Mouse (Mus musculus) ES-E14 (cell line): Measurements from ENCODE around the gene Ackr4. TPM values are rescaled to one million over a fixed set of nuclear protein-coding genes. Genes with fewer than 3 reads are reported as not detected.

Experiments used
- DNase-seq: peaks from one replicate; pipeline ENCODE4 v3.0.0-alpha.2; 2013; ENCODE audit warnings: low read depth, low spot score
- H3K27ac ChIP-seq: 2 replicates; pipeline ENCODE4 v1.5.1; 2012; ENCODE audit warnings: low read depth, mild to moderate bottlenecking, low read length, moderate library complexity, mixed read lengths; ENCODE audit not compliant: poor library complexity, insufficient read depth, severe bottlenecking
- H3K36me3 ChIP-seq: 2 replicates; pipeline ENCODE4 v1.6.1; 2012; ENCODE audit warnings: mild to moderate bottlenecking, low read length, moderate library complexity, mixed read lengths; ENCODE audit not compliant: control insufficient read depth, poor library complexity, insufficient read depth, severe bottlenecking
- H3K4me1 ChIP-seq, 2 experiments: fragments of 150-350 bp in 1 of 2; sonication (generic) in 1 of 2; 2 replicates each; pipeline ENCODE4 v1.6.1; 2012; ENCODE audit warnings: low read length in 2 of 2, mild to moderate bottlenecking in 1 of 2, mixed read lengths in 1 of 2; ENCODE audit not compliant: control insufficient read depth in 2 of 2, insufficient read depth in 2 of 2, poor library complexity in 1 of 2
- H3K4me3 ChIP-seq, 2 experiments: fragments of 150-350 bp in 1 of 2; sonication (generic) in 1 of 2; 2 replicates each; pipeline ENCODE4 v1.5.1; 2012; ENCODE audit warnings: low read length in 2 of 2, low read depth in 1 of 2, mild to moderate bottlenecking in 1 of 2, mixed read lengths in 1 of 2; ENCODE audit not compliant: insufficient read depth in 1 of 2, poor library complexity in 1 of 2, severe bottlenecking in 1 of 2
- H3K9ac ChIP-seq: 2 replicates; pipeline ENCODE4 v1.6.1; 2012; ENCODE audit warnings: low read depth, mild to moderate bottlenecking, low read length, mixed read lengths; ENCODE audit not compliant: poor library complexity, insufficient read depth, severe bottlenecking
- H3K9me3 ChIP-seq: fragments of 150-350 bp; sonication (generic); 2 replicates; pipeline ENCODE4 v1.6.1; 2012; ENCODE audit warnings: low read depth, mild to moderate bottlenecking, low read length; ENCODE audit not compliant: control insufficient read depth, insufficient read depth
- CHD2 ChIP-seq: IDR thresholded peaks from 2 replicates; pipeline ENCODE4 v1.6.1; 2014; ENCODE audit warnings: mild to moderate bottlenecking, low read depth, low read length, inconsistent platforms
- HCFC1 ChIP-seq: IDR thresholded peaks from 2 replicates; pipeline ENCODE4 v1.6.1; 2012; ENCODE audit warnings: low read length, inconsistent platforms, borderline replicate concordance; ENCODE audit not compliant: insufficient read depth
- MAFK ChIP-seq: IDR thresholded peaks from 2 replicates; pipeline ENCODE4 v1.6.1; 2014; ENCODE audit warnings: mild to moderate bottlenecking, low read depth, low read length, inconsistent platforms; ENCODE audit not compliant: insufficient read depth
- ZC3H11A ChIP-seq: IDR thresholded peaks from 2 replicates; pipeline ENCODE4 v1.6.1; 2012; ENCODE audit warnings: low read depth, mild to moderate bottlenecking, inconsistent platforms, low read length, borderline replicate concordance
- ZNF384 ChIP-seq: IDR thresholded peaks from 2 replicates; pipeline ENCODE4 v1.6.1; 2012; ENCODE audit warnings: low read depth, low read length, inconsistent platforms
- in situ Hi-C, 2 experiments: fragments of 600-800 bp; cut with MboI; formaldehyde crosslinking; loops; one replicate each; pipeline ENCODE4 v1.15.1; 2025; ENCODE audit warnings: low sequenced_read_pairs in 2 of 2, inconsistent platforms in 1 of 2; ENCODE audit not compliant: unreplicated experiment in 2 of 2
- total RNA-seq: library from RNA; depleted of rRNA; stranded (reverse); fragments of 300-350 nt; gene quantifications from 2 replicates; pipeline ENCODE4 v1.2.3, GENCODE M21; 2012

The Ackr4 gene
- total RNA-seq, 1 experiment, result 1.3 TPM

GRCm38 (mm10) chr9:104064571-104064970 lies 62.2 kb downstream of the Ackr4 start:
- Histone ChIP-seq H3K36me3 (peaks cover under 1% of the 10 kb centered on the region), H3K4me1 (peaks cover 0 to 5% of the 10 kb centered on the region in 2 experiments; a peak in 3 of 4 replicates), H3K27ac (no peak overlapping the region), H3K9me3 (no peaks in the 10 kb centered on the region), H3K4me3 (no peak overlapping the region), H3K9ac (no peak overlapping the region)
- TF ChIP-seq CHD2, result no peak
- TF ChIP-seq ZC3H11A, result no peak
- TF ChIP-seq MAFK, result no peak
- TF ChIP-seq HCFC1, result no peak
- TF ChIP-seq ZNF384, result no peak
- in situ Hi-C loops, result no loop called here
- no peak for DNase-seq

- in situ Hi-C loops, result no loop called here
- TF ChIP-seq MAFK (no peak), ZNF384 (peak; percentile 99), HCFC1 (0 out of 2 replicates have a peak, but pooled peaks have one; percentile 78), ZC3H11A (no peak), CHD2 (peak; percentile 39; the same call in 1 of the 2 replicates)
- H3K9ac ChIP-seq, result peak within 1 kb of the TSS; percentile 96
- H3K9me3 ChIP-seq, result no peaks in the 10 kb centered on the region
- H3K27ac ChIP-seq, result no peak within 1 kb of the TSS; the same call in 1 of the 2 replicates
- DNase-seq, result peak; percentile 90
- peaks cover 0 to 5% of the 10 kb centered on the region in 2 experiments; a peak in 3 of 4 replicates for H3K4me1 ChIP-seq
- peaks cover 2% of the 10 kb centered on the region for H3K36me3 ChIP-seq
- H3K4me3 ChIP-seq, result peak within 1 kb of the TSS; percentile 82 to 100
Measured at GRCm38 (mm10) chr9:104063244-104063961, 63.3 kb downstream of the Ackr4 start, which contains the start of gene Acad11. Acad11 (plus strand) TSS chr9:104063377.

DNA sequence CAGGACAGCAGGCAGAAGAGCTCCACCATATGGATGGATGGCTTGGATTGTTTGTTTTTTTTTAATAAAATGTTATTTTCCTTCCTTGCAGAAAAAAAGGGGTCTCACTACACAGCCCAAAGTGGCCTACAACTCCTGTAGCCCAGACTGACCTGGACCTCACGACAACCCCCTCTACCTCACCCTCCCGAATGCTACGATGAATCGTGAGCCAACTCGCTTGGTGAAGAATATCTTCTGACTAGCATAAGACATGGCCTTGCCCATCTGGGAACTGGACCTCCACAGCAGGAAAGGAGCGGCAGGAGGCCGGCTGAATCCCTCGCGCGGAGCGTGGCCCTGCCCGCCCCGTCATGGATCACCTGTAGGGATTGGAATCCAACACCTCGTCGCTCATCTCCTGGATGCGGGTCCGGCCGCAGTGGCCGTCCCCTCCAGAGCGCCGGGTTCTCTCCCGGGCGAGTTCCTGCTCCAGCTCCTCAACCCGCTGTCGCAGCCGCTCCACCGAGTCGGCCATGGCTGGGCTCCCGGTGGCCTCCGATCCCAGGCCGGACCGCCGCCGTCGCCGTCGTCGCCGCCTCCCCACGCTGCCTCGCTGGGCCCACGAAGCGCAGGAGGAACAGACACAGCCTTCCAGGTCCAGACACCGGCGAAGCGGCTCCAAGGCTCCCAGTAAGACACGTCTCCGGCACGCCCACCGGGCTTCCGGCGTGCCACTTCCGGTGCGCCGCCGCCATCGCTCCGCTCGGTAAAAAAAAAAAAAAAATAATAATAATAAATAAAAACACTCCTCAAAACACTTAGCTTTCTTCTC lies 64.1 kb downstream of the Ackr4 start, which contains the start of gene Uba5:
TSS of gene Uba5 (minus strand) at position 705 of the 814 bp plus-strand sequence.
- no peak within 1 kb of the TSS; the same call in 1 of the 2 replicates for H3K27ac ChIP-seq

GRCm38 (mm10) chr9:104051028-104051427 lies 75.7 kb downstream of the Ackr4 start:
- Histone ChIP-seq H3K4me3 (no peak overlapping the region), H3K9me3 (no peaks in the 10 kb centered on the region), H3K9ac (no peak overlapping the region), H3K27ac (no peak overlapping the region), H3K4me1 (no peaks in the 10 kb centered on the region), H3K36me3 (peaks cover 40% of the 10 kb centered on the region)
- in situ Hi-C loops, result no loop called here
- DNase-seq, result no peak
- TF ChIP-seq CHD2 (no peak), HCFC1 (no peak), ZC3H11A (no peak), ZNF384 (no peak), MAFK (no peak)

More for the DNA sequence above, 64.1 kb downstream of the Ackr4 start, which contains the start of gene Uba5:
- peak; percentile 56 for DNase-seq
- H3K36me3 ChIP-seq, result peaks cover 5% of the 10 kb centered on the region
- H3K4me3 ChIP-seq, result peak within 1 kb of the TSS; percentile 82 to 100
- peak within 1 kb of the TSS; percentile 96 for H3K9ac ChIP-seq
- peaks cover 0 to 5% of the 10 kb centered on the region in 2 experiments; a peak in 3 of 4 replicates for H3K4me1 ChIP-seq
- no peak for TF ChIP-seq MAFK
- TF ChIP-seq CHD2, result no peak
- TF ChIP-seq ZNF384, result no peak
- no peak for TF ChIP-seq HCFC1
- no peak for TF ChIP-seq ZC3H11A
- in situ Hi-C loops, result no loop called here
- H3K9me3 ChIP-seq, result no peaks in the 10 kb centered on the region
